Mouse (Mus musculus) intestine, embryonic 15.5 days (tissue): Measurements from ENCODE around the gene Helb. TPM values are rescaled to one million over a fixed set of nuclear protein-coding genes. Genes with fewer than 3 reads are reported as not detected.

ENCODE experiments used
- polyA plus RNA-seq: library from polyadenylated mRNA; unstranded; fragments of >200 nt; fragmentation: Nextera tagmentation; extraction: Ambion mirVana; gene quantifications from 2 replicates; pipeline ENCODE4 v1.2.1, GENCODE M21; 2015

Gene Helb
- polyA plus RNA-seq, 1 experiment from 2014 or later, result 5.4 TPM

Other genes starting within 250 kb of the Helb start
- gene Tmbim4, start 88.6 kb upstream of the Helb start, polyA plus RNA-seq, result 117 and 131 TPM in 2 replicates
- gene Irak3, start 89.1 kb upstream of the Helb start, polyA plus RNA-seq, result 1.0 and 1.2 TPM in 2 replicates
- gene Llph, start 114.1 kb upstream of the Helb start, polyA plus RNA-seq, result 53.6 and 56.0 TPM in 2 replicates